Mouse (Mus musculus): ENCODE data around the gene Hspa5.

DNA sequence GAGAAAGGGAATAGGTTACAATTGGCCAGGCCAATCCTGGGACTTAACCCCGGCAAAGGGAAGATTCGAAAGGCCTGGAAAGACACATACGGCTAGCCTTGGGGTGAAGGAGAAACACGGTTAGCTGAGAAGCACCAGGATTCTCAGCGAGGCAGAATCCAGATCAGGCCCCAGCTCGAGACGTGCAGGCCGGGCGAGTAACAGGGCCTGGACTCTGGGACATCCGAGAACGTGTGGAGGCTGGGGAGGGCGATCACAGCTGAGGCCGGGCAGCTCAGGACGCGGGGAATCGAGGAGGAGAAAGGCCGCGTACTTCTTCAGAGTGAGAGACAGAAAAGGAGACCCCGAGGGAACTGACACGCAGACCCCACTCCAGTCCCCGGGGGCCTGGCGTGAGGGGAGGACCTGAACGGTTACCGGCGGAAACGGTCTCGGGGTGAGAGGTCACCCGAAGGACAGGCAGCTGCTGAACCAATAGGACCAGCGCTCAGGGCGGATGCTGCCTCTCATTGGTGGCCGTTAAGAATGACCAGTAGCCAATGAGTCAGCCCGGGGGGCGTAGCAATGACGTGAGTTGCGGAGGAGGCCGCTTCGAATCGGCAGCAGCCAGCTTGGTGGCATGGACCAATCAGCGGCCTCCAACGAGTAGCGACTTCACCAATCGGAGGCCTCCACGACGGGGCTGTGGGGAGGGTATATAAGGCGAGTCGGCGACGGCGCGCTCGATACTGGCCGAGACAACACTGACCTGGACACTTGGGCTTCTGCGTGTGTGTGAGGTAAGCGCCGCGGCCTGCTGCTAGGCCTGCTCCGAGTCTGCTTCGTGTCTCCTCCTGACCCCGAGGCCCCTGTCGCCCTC is at the start of gene Hspa5:
- TF ChIP-seq TCF3 (IDR thresholded peaks at IDR 0.05; ENCODE audit: insufficient read length, low read depth), result no peak
- peak; percentile 99 for TF ChIP-seq POLR2A (IDR thresholded peaks at IDR 0.05; ENCODE audit: insufficient read length, low read depth)
- no peak for TF ChIP-seq USF1 (IDR thresholded peaks at IDR 0.05; ENCODE audit: low read depth)
- TF ChIP-seq E2F4 (IDR thresholded peaks at IDR 0.05; ENCODE audit: insufficient read depth), result peak; percentile 59
- peak; percentile 67 for TF ChIP-seq REST (IDR thresholded peaks at IDR 0.05; ENCODE audit: insufficient read depth, insufficient read length)
- TF ChIP-seq POLR2AphosphoS2 (IDR thresholded peaks at IDR 0.05; ENCODE audit: insufficient read length, low read depth), result peak; percentile 100
